Mouse (Mus musculus) inflammation-experienced regulatory T-cells, adult 6 months (primary cell): Measurements from ENCODE around the gene Aldh3a1. TPM values are rescaled to one million over a fixed set of nuclear protein-coding genes. Genes with fewer than 3 reads are reported as not detected.

Source experiments
- ATAC-seq: one replicate; pipeline ENCODE4 v1.8.0; 2017
- polyA plus RNA-seq, 3 experiments: library from polyadenylated mRNA; unstranded; fragments of 100-300 nt; shearing (Covaris generic); gene quantifications; one replicate each; pipeline ENCODE4 v1.2.1; 2017

The Aldh3a1 gene
- polyA plus RNA-seq, 3 experiments from 2014 or later, result not detected

DNA sequence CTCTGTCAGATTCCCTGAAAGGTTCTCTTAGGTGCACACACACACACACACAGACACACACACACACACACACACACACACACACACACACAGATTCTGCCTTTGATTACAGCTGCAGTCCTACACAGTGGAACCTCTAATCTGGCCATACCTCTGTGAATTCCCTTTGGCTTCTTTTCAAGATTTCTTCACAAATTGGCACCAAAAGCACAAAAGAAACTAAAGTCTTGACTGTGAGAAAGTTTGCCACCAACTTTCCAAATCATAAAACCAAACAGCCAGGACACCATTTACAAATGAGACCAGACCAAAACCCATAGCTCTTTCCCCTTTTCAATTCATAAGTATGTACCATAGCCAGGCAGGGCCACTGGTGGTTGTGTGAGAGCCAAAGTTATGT, 9.4 kb upstream of the Aldh3a1 start:
- ATAC-seq, result no peak

DNA sequence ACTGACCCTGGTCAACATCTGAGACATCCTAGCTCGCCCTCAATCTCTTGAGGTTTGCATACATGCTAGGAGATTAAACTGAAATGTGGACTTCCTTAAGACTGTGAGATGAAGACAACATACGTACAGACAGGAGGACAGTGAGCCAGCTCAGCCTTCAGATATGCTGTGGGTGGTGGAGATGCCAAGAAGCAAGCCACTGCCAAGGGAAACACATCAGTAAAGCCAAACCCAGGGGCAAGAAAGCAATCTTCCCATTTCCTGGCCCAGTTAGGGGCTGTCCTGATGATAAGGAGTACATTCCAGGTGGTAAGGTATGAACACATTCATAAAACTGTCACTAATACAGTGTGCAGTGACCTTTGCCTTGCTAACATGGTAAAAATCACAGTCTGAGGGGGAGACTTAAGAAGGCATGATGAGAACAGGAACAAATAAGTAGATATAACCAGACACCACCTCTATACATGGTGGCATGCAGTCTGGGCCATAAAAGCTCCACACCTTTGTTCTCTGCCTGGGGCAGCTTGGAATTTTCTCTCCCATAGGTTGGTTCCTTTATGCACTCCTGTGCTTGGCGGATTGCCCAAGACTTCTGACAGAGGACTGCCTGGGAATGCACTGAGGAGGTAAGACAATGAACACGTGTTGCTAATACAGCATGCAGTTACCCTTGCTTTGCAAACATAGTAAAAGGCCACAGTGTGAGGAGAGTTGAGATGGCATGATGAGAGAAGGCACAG, 7.5 kb upstream of the Aldh3a1 start:
- no peak for ATAC-seq

DNA sequence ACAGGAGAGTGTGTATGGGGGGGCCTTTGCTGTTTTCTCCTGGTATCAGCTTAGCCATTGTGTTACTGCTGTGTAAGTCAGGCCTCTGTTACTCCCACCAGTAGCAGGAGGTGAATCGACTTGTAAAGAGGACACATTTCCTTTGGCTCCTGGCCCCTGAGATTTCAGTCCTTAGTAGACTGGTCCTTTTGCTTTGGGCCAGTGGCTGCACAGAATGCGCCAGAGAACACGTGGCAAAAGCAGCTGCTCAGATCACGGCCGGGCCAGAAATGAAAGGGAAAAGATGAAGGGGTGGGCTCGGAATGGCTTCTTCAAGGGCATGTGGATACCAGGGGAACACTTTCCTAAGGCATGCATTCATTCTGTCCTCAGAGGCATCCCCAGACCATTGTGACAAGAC, 5.2 kb upstream of the Aldh3a1 start:
- no peak for ATAC-seq

- ATAC-seq, result no peak
Observed at GRCm38 (mm10) chr11:61202810-61203209, 4.5 kb upstream of the Aldh3a1 start.

- ATAC-seq, result no peak
Observed at GRCm38 (mm10) chr11:61205167-61205950, 2.0 kb upstream of the Aldh3a1 start.

GRCm38 (mm10) chr11:61206136-61206535, 1.2 kb upstream of the Aldh3a1 start:
- ATAC-seq, result no peak

DNA sequence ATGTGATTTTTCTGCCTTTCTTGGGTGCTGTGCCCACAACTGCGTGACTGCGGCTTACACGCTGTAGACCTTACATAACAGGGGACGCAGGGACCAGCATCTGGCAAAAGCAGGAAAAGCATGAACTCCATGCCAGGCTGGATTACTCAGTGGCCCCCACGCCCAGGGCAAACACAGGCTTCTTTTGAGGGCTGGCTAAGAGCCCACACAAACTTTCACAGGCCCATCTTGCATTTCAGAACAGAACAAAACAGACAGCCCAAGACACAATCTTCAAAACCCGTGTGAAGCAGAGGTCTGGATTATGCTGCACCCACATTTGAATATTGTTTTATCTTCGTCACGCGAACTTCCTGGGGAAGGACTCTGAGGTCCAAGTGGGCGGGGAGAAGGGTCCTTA, 979 bp downstream of the Aldh3a1 start:
- ATAC-seq, result no peak

GRCm38 (mm10) chr11:61212102-61212501, 4.8 kb downstream of the Aldh3a1 start:
- no peak for ATAC-seq

DNA sequence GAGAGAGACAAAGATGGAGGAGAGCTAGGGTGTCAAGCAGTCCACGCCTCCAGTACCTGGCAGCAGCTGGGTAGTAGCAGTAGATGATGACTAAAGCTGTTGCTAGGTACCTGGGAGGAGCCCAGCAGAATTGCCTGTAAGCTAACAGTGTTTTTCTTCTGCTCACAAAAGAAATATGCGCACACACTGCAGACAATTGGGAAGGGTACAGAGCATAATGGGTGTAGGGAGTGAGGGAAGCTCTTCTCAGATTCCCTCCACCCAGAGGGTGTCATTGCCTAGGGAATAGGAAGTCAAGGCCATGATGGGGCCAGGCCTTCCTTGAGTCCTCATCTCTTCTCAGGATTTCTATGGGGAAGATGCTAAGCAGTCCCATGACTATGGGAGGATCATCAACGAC, 8.6 kb downstream of the Aldh3a1 start:
- no peak for ATAC-seq

DNA sequence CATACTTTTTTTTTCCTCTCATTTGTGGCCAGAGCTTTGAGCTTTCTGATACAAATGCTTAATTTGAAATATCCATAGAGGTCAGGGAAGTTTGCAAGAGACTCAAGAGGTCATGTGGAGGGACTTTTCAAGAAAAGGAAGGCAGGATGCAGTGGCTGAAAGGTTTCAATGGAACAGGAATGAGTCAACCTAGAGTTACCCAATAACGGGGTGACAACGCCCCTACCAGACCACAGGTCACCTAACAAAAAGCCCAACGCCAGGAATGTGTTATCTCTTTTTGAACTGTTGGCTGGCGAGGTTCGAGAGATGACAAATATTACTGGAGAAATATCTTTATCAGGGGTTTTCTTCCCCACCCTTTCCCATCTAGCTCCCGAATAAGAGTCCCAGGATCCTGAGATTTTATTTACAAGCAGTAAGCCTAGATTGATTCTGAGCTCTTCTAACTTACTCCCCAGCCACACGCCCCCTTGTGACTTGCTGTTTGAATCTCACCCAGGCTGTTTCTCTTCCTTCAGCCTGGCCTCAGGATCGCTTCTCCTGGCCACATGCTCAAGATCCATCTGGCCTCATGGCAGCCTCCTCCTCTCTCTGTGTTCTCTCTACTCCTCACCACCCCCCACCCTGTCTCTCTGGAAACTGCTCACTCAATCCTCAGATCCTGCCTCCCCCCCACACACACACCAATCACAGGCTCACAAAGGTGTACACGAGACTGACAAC, 13.0 kb downstream of the Aldh3a1 start:
- ATAC-seq, result no peak

GRCm38 (mm10) chr11:61222007-61222406, 14.7 kb downstream of the Aldh3a1 start:
- ATAC-seq, result no peak

GRCm38 (mm10) chr11:61222971-61223745, 15.8 kb downstream of the Aldh3a1 start:
- no peak for ATAC-seq

- no peak for ATAC-seq
Observed at GRCm38 (mm10) chr11:61224234-61224744, 17.0 kb downstream of the Aldh3a1 start.

DNA sequence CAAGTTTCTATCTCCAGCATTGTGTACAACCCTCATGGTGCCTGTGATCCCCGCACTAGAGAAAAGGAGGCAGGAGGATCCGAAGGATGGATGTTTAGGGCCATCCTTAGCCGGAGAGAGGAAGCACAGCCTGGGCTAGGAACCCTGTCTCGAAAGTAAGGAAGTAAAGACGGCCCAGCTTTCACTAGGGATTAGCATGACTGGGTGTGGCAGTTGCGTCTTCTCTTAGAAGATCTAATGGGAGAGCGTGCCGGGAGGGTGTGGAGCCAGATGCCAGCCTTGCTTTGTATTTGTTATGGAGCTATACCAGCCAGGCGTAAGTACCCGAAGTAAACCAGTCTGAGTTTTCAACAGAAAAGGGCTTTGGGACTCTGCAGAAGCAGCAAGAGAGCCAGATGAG, 17.6 kb downstream of the Aldh3a1 start:
- ATAC-seq, result no peak

DNA sequence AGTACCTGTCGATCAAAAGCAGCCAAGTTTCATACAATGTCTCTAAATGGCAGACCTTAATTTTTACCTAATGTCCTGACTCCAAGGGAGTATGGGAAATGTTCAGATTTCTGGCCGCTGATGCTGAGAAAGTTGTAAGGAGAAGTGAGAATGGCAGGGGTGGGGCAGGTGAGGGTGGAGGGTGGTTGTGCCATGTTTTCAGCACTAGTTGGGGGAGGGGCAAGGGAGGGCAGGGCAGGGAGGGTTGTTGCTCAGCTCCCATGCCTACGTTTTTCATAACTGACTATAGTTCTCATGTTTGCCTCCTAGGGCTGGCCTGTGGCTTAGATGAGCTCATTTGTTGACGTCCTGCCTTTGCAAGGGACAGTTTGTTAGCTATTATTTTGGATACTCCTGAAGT, 18.2 kb downstream of the Aldh3a1 start:
- no peak for ATAC-seq

DNA sequence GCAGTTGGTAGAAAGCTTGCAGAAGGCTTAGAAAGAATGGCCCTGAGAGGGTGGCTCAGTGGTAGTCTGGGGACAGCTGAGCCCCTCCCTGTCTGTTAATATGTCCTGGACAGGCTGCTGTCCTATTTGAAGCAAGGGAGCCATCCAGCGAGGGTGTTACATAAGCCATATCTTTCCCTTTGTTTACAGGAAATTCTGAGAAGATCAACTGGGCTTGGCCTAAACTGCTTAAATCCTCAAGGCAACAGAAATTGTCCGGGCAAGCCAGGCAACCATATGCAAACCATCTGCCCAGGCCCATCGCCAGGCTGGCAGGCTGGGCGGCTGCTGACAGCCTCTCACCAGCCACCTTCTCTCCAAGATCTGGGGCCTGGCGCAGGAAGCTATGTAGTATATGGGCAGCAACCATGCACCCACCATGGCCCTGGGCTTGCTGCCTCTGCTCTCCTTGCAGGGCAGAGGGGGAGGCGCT, 18.6 kb downstream of the Aldh3a1 start:
- ATAC-seq, result no peak

DNA sequence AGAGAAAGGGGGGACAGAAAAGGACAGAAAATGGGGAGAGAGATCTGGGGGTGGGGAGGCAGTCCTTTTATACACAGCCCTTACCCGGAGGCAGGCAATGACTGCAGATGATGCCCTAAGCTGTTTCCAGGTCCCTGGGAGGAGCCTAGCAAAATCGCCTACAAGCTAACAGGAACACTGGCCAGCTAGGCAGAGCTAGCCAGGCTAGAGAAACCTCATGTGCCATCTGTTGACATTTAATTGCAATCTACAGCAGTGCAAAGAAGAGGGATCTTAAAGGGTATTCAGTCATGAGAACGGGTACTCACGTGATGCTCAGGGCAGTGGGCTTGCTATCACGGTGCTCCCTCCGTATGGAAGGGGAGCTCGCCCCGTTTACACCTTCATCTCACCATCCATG, 20.5 kb downstream of the Aldh3a1 start:
- ATAC-seq, result no peak

DNA sequence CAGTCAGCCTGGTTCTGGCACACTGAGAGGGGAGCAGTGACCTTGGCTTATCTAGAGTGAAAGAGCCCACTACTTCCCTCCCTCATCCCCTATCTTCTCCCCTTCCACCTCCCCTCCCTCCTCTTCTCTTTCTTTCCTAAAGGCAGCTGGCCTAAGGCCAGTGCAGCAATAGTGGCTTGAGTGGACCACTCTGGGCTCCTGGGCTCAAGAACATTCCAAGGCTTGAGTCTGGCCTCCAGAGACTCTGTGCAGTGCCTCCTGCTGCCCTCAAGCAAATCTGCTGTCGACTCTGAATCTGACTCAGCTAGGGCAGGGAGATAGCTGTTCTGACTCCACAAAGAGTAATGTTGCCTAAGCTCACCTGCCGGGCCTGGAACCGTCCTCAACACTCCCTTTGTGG, 21.1 kb downstream of the Aldh3a1 start:
- ATAC-seq, result no peak

DNA sequence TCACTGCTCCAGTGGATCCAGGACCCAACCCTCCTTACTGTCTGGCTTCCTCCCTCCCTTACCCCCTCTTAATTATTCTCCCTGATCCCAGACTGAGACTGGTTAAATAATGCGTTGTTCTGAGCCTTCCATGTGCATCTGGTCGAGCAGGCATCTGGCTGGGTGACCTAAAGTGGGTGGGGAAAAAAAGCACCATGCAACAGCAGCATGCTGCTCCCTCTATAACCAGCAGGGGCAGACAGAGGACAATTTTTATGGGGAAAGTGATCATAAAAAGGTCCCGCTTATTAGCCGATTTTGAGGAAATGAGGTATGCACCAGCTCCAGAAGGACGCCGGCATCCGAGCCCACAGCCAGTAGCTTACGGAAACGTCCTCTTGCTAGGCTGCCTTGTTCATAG, 24.0 kb downstream of the Aldh3a1 start:
- no peak for ATAC-seq

GRCm38 (mm10) chr11:61234174-61234573, 26.8 kb downstream of the Aldh3a1 start:
- no peak for ATAC-seq

- ATAC-seq, result no peak
Observed at GRCm38 (mm10) chr11:61236015-61236414, 28.7 kb downstream of the Aldh3a1 start.

GRCm38 (mm10) chr11:61244406-61244805, 37.1 kb downstream of the Aldh3a1 start:
- ATAC-seq, result no peak
